Mouse (Mus musculus) liver, adult 2 months (tissue): ENCODE measurements at regions not wholly inside any gene's neighbourhood (a gene's known extent, or its start where the extent isn't known, plus 50 kb on each side); places are given as distances from the start of the nearest gene placed in this dataset.

Experiments used
- DNase-seq: peaks from one replicate; pipeline ENCODE4 v3.0.0-alpha.2; 2011; ENCODE audit warnings: low read depth, low spot score; ENCODE audit errors: extremely low read depth
- H3K27ac ChIP-seq: fragments of 200-500 bp; replicated peaks from 2 replicates; pipeline ENCODE4 v1.5.1; 2012; ENCODE audit warnings: low read depth, mild to moderate bottlenecking, control low read depth, inconsistent platforms, low read length; ENCODE audit not compliant: insufficient read depth
- H3K27me3 ChIP-seq: fragments of 200-500 bp; 2 replicates; pipeline ENCODE4 v1.6.1; 2012; ENCODE audit warnings: mild to moderate bottlenecking, moderate library complexity, low read length, inconsistent platforms; ENCODE audit not compliant: control insufficient read depth, insufficient read depth
- H3K36me3 ChIP-seq: fragments of 200-500 bp; 2 replicates; pipeline ENCODE4 v1.6.1; 2012; ENCODE audit warnings: low read length, inconsistent platforms; ENCODE audit not compliant: control insufficient read depth, insufficient read depth
- H3K4me1 ChIP-seq: fragments of 200-500 bp; 2 replicates; pipeline ENCODE4 v1.6.1; 2011; ENCODE audit warnings: low read length; ENCODE audit not compliant: control insufficient read depth, insufficient read depth
- H3K4me3 ChIP-seq: fragments of 200-500 bp; 2 replicates; pipeline ENCODE4 v1.5.1; 2011; ENCODE audit warnings: low read depth, mild to moderate bottlenecking, control low read depth, low read length, moderate library complexity; ENCODE audit not compliant: insufficient read depth
- H3K79me2 ChIP-seq: fragments of 200-500 bp; 2 replicates; pipeline ENCODE4 v1.6.1; 2012; ENCODE audit warnings: inconsistent platforms, mild to moderate bottlenecking, low read length, moderate library complexity; ENCODE audit not compliant: control insufficient read depth, insufficient read depth
- H3K9ac ChIP-seq: fragments of 200-500 bp; 2 replicates; pipeline ENCODE4 v1.6.1; 2012; ENCODE audit warnings: low read depth, mild to moderate bottlenecking, control low read depth, inconsistent platforms, low read length
- CTCF ChIP-seq: fragments of 200-500 bp; IDR thresholded peaks from 2 replicates; pipeline ENCODE4 v1.5.1; 2011; ENCODE audit warnings: low read depth, low read length, control low read depth
- POLR2A ChIP-seq: fragments of 200-500 bp; IDR thresholded peaks from 2 replicates; pipeline ENCODE4 v1.6.1; 2011; ENCODE audit warnings: low read length, control low read depth; ENCODE audit not compliant: insufficient read depth; ENCODE audit errors: extremely low read depth
- WGBS: fragments of 180-500 bp; shearing (Covaris S2); methylation state at CpG from one replicate; pipeline ENCODE4 v1.1.7; 2018; 5-methylcytosine and 5-hydroxymethylcytosine counted together

DNA sequence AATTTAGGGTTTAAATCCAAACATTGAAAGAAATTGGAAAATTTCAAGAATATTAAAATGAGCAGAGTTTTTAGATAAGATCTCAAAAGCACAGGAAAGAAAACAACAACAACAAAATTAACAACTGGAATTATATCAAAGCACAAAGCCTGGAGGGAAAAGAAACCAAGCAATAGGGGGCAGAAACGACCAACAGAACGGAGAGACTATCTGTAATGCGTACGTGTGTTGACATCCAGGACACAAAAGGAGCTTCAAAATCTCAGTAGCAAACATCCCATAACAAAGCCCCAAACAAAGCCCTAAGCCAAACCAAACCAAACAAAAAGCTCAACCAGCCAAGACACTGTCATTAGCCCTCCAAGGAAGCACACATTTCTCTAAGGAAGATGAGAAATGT lies 237.5 kb upstream of the P2ry1 start:
- no peaks in the 10 kb centered on the region for H3K27me3 ChIP-seq
- H3K4me3 ChIP-seq = no peak overlapping the region
- no peaks in the 10 kb centered on the region for H3K4me1 ChIP-seq
- no peak overlapping the region for H3K9ac ChIP-seq
- H3K79me2 ChIP-seq = no peaks in the 10 kb centered on the region
- 50% methylated on average over 4 of the region's 4 CpGs for WGBS
- TF ChIP-seq POLR2A = no peak
- TF ChIP-seq CTCF = no peak
- no peaks in the 10 kb centered on the region for H3K36me3 ChIP-seq
- no peak overlapping the region for H3K27ac ChIP-seq
- DNase-seq = no peak

DNA sequence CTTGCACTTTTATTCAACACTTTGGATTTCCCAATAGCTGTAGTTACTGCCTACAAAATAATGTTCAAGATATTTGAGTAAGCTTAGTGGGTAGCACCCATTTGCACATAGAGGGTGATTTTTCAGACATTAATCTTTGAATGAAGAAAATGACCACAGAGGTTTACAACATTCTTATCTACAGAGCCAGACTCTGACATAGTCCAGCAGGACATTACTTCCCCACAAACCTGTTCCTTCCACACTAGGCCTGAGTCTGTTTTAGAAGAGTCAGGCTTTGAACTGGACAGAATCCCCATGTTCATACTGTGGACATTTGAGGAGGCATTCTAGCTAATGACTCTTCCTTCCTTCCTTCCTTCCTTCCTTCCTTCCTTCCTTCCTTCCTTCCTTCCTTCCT lies 233.6 kb upstream of the P2ry1 start:
- H3K36me3 ChIP-seq = no peaks in the 10 kb centered on the region
- no peaks in the 10 kb centered on the region for H3K79me2 ChIP-seq
- H3K4me3 ChIP-seq = no peak overlapping the region
- H3K27me3 ChIP-seq = no peaks in the 10 kb centered on the region
- H3K4me1 ChIP-seq = no peaks in the 10 kb centered on the region
- no peak for DNase-seq
- H3K27ac ChIP-seq = no peak overlapping the region
- no peak for TF ChIP-seq POLR2A
- TF ChIP-seq CTCF = no peak
- H3K9ac ChIP-seq = no peak overlapping the region

DNA sequence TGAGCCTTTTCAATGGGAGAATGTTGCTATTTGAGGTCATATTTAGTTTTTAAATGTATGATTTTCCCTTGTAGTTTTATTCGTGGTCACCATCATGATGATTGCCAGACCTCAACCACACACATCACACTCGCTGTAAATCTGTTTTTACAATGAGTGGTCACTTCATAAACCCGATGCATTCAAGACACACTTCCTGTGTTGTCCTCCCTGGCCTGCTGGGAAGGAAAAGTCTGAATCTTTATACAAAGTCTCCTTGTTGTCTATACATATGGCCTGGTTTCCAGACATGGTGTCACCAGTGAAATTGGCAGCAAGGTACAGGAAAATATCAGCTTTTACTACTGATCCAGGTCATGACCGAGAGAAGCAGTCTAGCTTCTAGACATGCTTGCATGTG lies 230.7 kb upstream of the P2ry1 start:
- Histone ChIP-seq H3K79me2 (no peaks in the 10 kb centered on the region), H3K4me1 (no peaks in the 10 kb centered on the region), H3K4me3 (no peak overlapping the region), H3K36me3 (no peaks in the 10 kb centered on the region), H3K9ac (no peak overlapping the region), H3K27ac (no peak overlapping the region), H3K27me3 (no peaks in the 10 kb centered on the region)
- TF ChIP-seq CTCF (no peak), POLR2A (no peak)
- 82% methylated on average over 4 of the region's 4 CpGs for WGBS
- no peak for DNase-seq

DNA sequence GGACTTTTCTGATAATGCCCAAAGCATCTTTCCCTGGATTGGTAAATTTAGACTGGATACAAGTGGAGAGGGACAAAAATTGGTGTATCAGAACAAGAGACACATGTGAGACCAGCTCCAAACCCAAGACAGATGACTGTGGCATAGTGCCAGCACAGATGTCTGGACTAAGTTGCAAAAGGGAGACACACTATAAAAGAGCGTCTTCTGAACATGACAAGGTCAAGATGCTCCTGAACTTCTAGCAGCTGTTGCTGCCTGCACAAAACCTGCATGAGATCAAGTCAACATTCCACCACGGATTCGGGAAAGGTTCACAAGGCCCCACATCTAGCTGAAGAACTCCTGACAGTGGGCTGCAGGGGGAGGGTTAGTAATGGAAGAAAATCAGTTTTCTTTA lies 229.2 kb upstream of the P2ry1 start:
- H3K27ac ChIP-seq = no peak overlapping the region
- H3K79me2 ChIP-seq = no peaks in the 10 kb centered on the region
- H3K27me3 ChIP-seq = no peaks in the 10 kb centered on the region
- H3K4me1 ChIP-seq = no peaks in the 10 kb centered on the region
- DNase-seq = no peak
- H3K4me3 ChIP-seq = no peak overlapping the region
- WGBS = 88% methylated on average over 3 of the region's 3 CpGs
- H3K36me3 ChIP-seq = no peaks in the 10 kb centered on the region
- no peak overlapping the region for H3K9ac ChIP-seq
- TF ChIP-seq POLR2A (no peak), CTCF (no peak)

DNA sequence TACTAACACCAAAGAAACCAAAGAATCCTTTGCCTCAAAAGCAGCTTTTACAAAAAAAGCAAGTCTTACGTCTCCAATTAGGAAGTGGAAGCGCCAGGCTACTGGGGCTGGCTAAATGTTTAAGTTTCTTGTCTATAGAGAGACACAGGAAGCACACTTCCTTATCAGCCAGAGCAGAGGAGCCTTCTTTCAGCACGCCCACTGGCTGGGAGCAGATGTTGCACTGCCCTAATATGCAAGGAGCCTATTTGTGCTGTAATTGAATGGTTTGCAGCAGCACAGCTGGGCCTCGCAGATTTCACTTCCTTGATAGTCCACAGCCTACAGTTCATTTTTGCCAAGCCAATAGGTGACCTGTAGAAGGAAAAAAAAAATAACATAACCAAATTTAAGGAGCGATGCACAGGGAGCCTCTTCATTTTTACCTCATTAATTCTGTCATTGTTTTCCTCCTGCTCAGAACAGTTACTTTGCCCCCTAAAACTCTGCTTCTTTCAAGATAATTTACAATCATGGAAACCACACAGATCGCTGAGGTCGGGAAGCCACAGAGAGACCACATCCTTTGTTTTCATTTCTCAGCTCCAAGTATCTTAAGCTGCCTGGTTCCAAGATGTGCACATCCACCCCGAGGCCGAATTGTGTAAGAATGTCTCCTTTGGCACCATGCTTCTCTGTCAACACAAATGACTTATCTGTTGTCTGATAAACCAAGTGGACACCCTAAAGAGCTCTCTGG lies 217.3 kb upstream of the P2ry1 start:
- DNase-seq = peak; percentile 16
- Histone ChIP-seq H3K27ac (no peak overlapping the region), H3K9ac (no peak overlapping the region), H3K79me2 (no peaks in the 10 kb centered on the region), H3K27me3 (no peaks in the 10 kb centered on the region), H3K36me3 (no peaks in the 10 kb centered on the region), H3K4me1 (no peaks in the 10 kb centered on the region), H3K4me3 (no peak overlapping the region)
- WGBS = 62% methylated on average over 9 of the region's 9 CpGs
- TF ChIP-seq POLR2A (no peak), CTCF (no peak)

DNA sequence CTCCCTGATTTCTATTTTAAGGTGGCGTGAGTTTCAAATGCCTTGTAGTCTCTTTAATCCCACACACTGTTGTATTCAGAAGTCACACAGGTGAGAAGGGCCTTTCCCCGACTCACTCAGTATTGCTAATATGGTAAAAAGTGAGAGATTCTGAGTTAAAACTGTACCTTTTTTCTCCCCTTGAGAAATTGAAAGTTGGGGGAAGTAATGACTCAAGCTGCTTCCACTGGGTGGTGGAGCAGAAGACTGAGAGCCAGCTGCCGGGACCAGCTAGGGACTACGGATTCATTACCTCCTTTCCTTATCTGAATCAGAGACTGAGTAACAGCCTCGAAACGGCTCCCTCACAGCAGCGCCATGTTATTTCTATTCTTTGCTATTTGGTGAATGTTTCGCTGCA lies 214.6 kb upstream of the P2ry1 start:
- Histone ChIP-seq H3K9ac (no peak overlapping the region), H3K4me1 (no peaks in the 10 kb centered on the region), H3K27me3 (no peaks in the 10 kb centered on the region), H3K36me3 (no peaks in the 10 kb centered on the region), H3K79me2 (no peaks in the 10 kb centered on the region), H3K4me3 (no peak overlapping the region), H3K27ac (no peak overlapping the region)
- 88% methylated on average over 8 of the region's 8 CpGs for WGBS
- no peak for DNase-seq
- TF ChIP-seq CTCF (no peak), POLR2A (no peak)
